Mouse (Mus musculus): Measurements from ENCODE around the gene Rps27. TPM values are rescaled to one million over a fixed set of nuclear protein-coding genes. Genes with fewer than 3 reads are reported as not detected.

The Rps27 gene
- polyA plus RNA-seq, 1 experiment from 2014 or later, result 1,909 TPM

DNA sequence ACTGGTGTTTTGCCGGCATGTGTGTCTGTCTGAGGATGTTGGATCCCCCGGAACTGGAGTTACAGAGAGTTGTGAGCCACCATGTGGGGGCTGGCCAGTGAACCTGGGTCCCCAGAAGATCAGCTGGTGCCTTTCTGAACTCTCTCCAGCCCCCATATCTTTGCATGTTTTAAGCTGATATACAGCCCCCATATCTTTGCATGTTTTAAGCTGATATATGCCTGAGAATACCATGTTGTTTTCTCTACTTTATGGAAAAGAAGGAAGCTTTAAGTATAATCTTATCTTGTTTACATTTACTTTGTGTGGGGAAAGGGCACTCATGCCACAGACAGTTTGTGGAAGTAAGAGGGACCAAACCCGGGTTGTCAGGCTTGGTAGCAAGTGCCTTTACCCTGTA, 33.9 kb downstream of the Rps27 start:
- H3K4me2 ChIP-seq (replicated peaks; ENCODE audit: low read depth, low read length), result no peak overlapping the region
- DNase-seq (ENCODE audit: low spot score) (no peak), ATAC-seq (no peak)
- 52% methylated on average over 3 of the region's 3 CpGs for WGBS
- TF ChIP-seq EP300 (IDR thresholded peaks at IDR 0.05), result no peak
- TF ChIP-seq CTCF (IDR thresholded peaks at IDR 0.05), result no peak
- H3K9me3 ChIP-seq (ENCODE audit: low read length), result no peaks in the 10 kb centered on the region
- H3K4me3 ChIP-seq (ENCODE audit: low read depth, low read length), result no peak overlapping the region
- no peaks in the 10 kb centered on the region for H3K27me3 ChIP-seq (replicated peaks; ENCODE audit: insufficient read depth, low read length)
- H3K36me3 ChIP-seq (ENCODE audit: insufficient read depth, low read length), result no peaks in the 10 kb centered on the region
- no peak overlapping the region for H3K27ac ChIP-seq (ENCODE audit: low read length)
- no peak overlapping the region for H3K9ac ChIP-seq (replicated peaks; ENCODE audit: low read depth)
- H3K4me1 ChIP-seq (ENCODE audit: insufficient read depth, low read depth, low read length), result no peaks in the 10 kb centered on the region

Other genes starting within 250 kb of the Rps27 start
- gene Hax1, start 214.9 kb downstream of the Rps27 start, polyA plus RNA-seq (2015; fragmentation: Nextera tagmentation; extraction: Ambion mirVana), result 80.5 and 93.6 TPM in 2 replicates
- gene 4933434E20Rik, start 162.0 kb downstream of the Rps27 start, polyA plus RNA-seq (2015; fragmentation: Nextera tagmentation; extraction: Ambion mirVana), result 144 and 146 TPM in 2 replicates
- 101 and 118 TPM in 2 replicates for gene Ubap2l, start 161.0 kb downstream of the Rps27 start, polyA plus RNA-seq (2015; fragmentation: Nextera tagmentation; extraction: Ambion mirVana)
- gene Tpm3, start 141.0 kb downstream of the Rps27 start, polyA plus RNA-seq (2015; fragmentation: Nextera tagmentation; extraction: Ambion mirVana), result 506 and 509 TPM in 2 replicates
- 0.10 and 0.17 TPM in 2 replicates for gene Nup210l, start 109.5 kb downstream of the Rps27 start, polyA plus RNA-seq (2015; fragmentation: Nextera tagmentation; extraction: Ambion mirVana)
- 30.6 and 31.0 TPM in 2 replicates for gene Rab13, start within 50 bp of the Rps27 start, polyA plus RNA-seq (2015; fragmentation: Nextera tagmentation; extraction: Ambion mirVana)
- gene Jtb, start 17.9 kb upstream of the Rps27 start, polyA plus RNA-seq (2015; fragmentation: Nextera tagmentation; extraction: Ambion mirVana), result 148 and 154 TPM in 2 replicates
- 2.4 and 2.8 TPM in 2 replicates for gene Creb3l4, start 29.9 kb upstream of the Rps27 start, polyA plus RNA-seq (2015; fragmentation: Nextera tagmentation; extraction: Ambion mirVana)
- 143 and 152 TPM in 2 replicates for gene Slc39a1, start 34.5 kb upstream of the Rps27 start, polyA plus RNA-seq (2015; fragmentation: Nextera tagmentation; extraction: Ambion mirVana)
- 11.9 and 16.2 TPM in 2 replicates for gene Crtc2, start 40.5 kb upstream of the Rps27 start, polyA plus RNA-seq (2015; fragmentation: Nextera tagmentation; extraction: Ambion mirVana)
- 2.3 and 2.7 TPM in 2 replicates for gene Dennd4b, start 51.5 kb upstream of the Rps27 start, polyA plus RNA-seq (2015; fragmentation: Nextera tagmentation; extraction: Ambion mirVana)
- 9.2 and 10.1 TPM in 2 replicates for gene Gatad2b, start 79.5 kb upstream of the Rps27 start, polyA plus RNA-seq (2015; fragmentation: Nextera tagmentation; extraction: Ambion mirVana)
- gene Slc27a3, start 176.3 kb upstream of the Rps27 start, polyA plus RNA-seq (2015; fragmentation: Nextera tagmentation; extraction: Ambion mirVana), result 16.0 and 18.0 TPM in 2 replicates
- gene Ints3, start 220.0 kb upstream of the Rps27 start, polyA plus RNA-seq (2015; fragmentation: Nextera tagmentation; extraction: Ambion mirVana), result 10.6 and 13.9 TPM in 2 replicates